Mouse (Mus musculus) liver, adult 2 months (tissue): ENCODE results near the gene Vmn1r116. TPM values are rescaled to one million over a fixed set of nuclear protein-coding genes. Genes with fewer than 3 reads are reported as not detected.
"Not testable (repeated sequence)": the region's sequence is repeated elsewhere in the genome, so short reads cannot be mapped to it uniquely, and the experiment has no call there.

Source experiments
- DNase-seq: peaks from one replicate; pipeline ENCODE4 v3.0.0-alpha.2; 2011; ENCODE audit warnings: low read depth, low spot score; ENCODE audit errors: extremely low read depth
- H3K27ac ChIP-seq: fragments of 200-500 bp; replicated peaks from 2 replicates; pipeline ENCODE4 v1.5.1; 2012; ENCODE audit warnings: low read depth, mild to moderate bottlenecking, control low read depth, inconsistent platforms, low read length; ENCODE audit not compliant: insufficient read depth
- H3K27me3 ChIP-seq: fragments of 200-500 bp; 2 replicates; pipeline ENCODE4 v1.6.1; 2012; ENCODE audit warnings: mild to moderate bottlenecking, moderate library complexity, low read length, inconsistent platforms; ENCODE audit not compliant: control insufficient read depth, insufficient read depth
- H3K36me3 ChIP-seq: fragments of 200-500 bp; 2 replicates; pipeline ENCODE4 v1.6.1; 2012; ENCODE audit warnings: low read length, inconsistent platforms; ENCODE audit not compliant: control insufficient read depth, insufficient read depth
- H3K4me1 ChIP-seq: fragments of 200-500 bp; 2 replicates; pipeline ENCODE4 v1.6.1; 2011; ENCODE audit warnings: low read length; ENCODE audit not compliant: control insufficient read depth, insufficient read depth
- H3K4me3 ChIP-seq: fragments of 200-500 bp; 2 replicates; pipeline ENCODE4 v1.5.1; 2011; ENCODE audit warnings: low read depth, mild to moderate bottlenecking, control low read depth, low read length, moderate library complexity; ENCODE audit not compliant: insufficient read depth
- H3K79me2 ChIP-seq: fragments of 200-500 bp; 2 replicates; pipeline ENCODE4 v1.6.1; 2012; ENCODE audit warnings: inconsistent platforms, mild to moderate bottlenecking, low read length, moderate library complexity; ENCODE audit not compliant: control insufficient read depth, insufficient read depth
- H3K9ac ChIP-seq: fragments of 200-500 bp; 2 replicates; pipeline ENCODE4 v1.6.1; 2012; ENCODE audit warnings: low read depth, mild to moderate bottlenecking, control low read depth, inconsistent platforms, low read length
- WGBS: fragments of 180-500 bp; shearing (Covaris S2); methylation state at CpG from one replicate; pipeline ENCODE4 v1.1.7; 2018; 5-methylcytosine and 5-hydroxymethylcytosine counted together
- polyA plus RNA-seq: library from polyadenylated mRNA; depleted of rRNA; stranded (reverse); fragments of >200 nt; gene quantifications from 2 replicates; pipeline ENCODE4 v1.2.3, GENCODE M21; 2012; rRNA removed
- total RNA-seq: library from RNA; depleted of rRNA; stranded (reverse); fragments of >200 nt; gene quantifications from 2 replicates; pipeline ENCODE4 v1.2.3, GENCODE M21; 2014; rRNA removed

Vmn1r116 gene
- total RNA-seq (not detected in 2 replicates), polyA plus RNA-seq (not detected in 2 replicates)

DNA sequence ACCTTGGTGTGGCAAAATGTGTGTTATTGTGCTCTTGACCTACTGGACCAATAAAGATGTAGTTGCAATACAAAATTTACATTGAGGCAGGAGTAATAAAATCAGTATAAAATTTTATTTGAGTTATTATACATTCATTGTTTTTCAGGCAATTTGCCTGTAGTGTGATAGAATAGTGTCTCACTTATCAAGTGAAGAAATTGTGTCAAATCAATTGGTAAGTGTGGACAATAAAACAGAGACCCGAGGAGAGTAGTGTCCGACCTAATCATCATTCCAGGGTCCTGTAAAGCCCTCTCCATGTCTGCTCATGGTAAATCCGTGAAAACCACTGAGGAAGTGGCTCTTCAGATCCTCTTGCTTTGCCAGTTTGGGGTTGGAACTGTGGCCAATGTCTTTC, at the start of gene Vmn1r116:
Gene Vmn1r116, plus strand, starts transcription at position 301 of the 400 bp plus-strand sequence.
- not testable (repeated sequence) for H3K4me3 ChIP-seq, H3K9ac ChIP-seq, H3K27me3 ChIP-seq, DNase-seq, H3K79me2 ChIP-seq, H3K36me3 ChIP-seq, H3K27ac ChIP-seq, H3K4me1 ChIP-seq
- WGBS: 30% methylated on average over 3 of the region's 3 CpGs

DNA sequence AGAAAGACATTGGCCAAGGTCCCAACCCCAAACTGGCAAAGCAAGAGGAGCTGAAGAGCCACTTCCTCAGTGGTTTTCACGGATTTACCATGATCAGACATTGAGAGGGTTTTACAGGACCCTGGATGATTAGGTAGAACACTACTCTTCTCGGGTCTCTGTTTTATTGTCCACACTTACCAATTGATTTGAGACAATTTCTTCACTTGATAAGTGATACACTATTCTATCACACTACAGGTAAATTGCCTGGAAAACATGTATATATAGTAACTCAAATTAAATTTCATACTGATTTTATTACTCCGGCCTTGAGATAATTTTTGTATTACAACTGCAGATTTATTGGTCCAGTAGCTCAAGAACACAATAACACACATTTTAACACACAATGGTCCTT, 27.2 kb upstream of the Vmn1r116 start, which contains the start of gene Vmn1r115:
Gene Vmn1r115, minus strand, starts transcription at position 101 of the 400 bp plus-strand sequence.
- H3K27ac ChIP-seq, H3K4me3 ChIP-seq, H3K36me3 ChIP-seq, H3K27me3 ChIP-seq, DNase-seq, H3K79me2 ChIP-seq, H3K9ac ChIP-seq, H3K4me1 ChIP-seq: not testable (repeated sequence)
- WGBS: 86% methylated on average over 1 of the region's 3 CpGs

DNA sequence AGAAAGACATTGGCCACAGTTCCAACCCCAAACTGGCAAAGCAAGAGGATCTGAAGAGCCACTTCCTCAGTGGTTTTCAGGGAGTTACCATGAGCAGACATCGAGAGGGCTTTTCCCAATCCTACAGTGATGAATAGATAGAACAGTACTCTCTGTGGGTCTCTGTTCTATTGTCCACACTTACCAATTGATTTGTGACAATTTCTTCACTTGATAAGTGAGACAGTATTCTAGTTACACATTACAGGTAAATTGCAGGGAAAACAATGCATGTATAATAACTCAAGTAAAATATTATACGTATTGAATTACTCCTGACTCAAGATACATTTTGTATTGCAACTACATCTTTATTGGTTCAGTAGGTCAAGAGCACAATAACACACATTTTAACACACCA, 12.0 kb downstream of the Vmn1r116 start, which contains the start of gene Vmn1r117:
Gene Vmn1r117, minus strand, starts transcription at position 101 of the 400 bp plus-strand sequence.
- DNase-seq, H3K4me3 ChIP-seq, H3K27ac ChIP-seq, H3K36me3 ChIP-seq, H3K4me1 ChIP-seq, H3K79me2 ChIP-seq, H3K9ac ChIP-seq, H3K27me3 ChIP-seq: not testable (repeated sequence)
- WGBS: no CpG with 5 or more reads among the region's 2 CpGs

DNA sequence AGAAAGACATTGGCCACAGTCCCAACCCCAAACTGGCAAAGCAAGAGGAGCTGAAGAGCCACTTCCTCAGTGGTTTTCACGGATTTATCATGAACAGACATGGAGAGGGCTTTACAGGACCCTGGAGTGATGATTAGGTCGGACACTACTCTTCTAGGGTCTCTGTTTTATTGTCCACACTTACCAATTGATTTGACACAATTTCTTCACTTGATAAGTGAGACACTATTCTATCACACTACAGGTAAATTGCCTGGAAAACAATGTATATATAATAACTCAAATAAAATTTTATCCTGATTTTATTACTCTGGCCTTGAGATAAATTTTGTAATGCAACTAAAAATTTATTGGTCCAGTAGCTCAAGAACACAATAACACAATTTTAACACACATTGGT, 40.2 kb downstream of the Vmn1r116 start, which contains the start of gene Vmn1r118:
Gene Vmn1r118, minus strand, starts transcription at position 101 of the 400 bp plus-strand sequence.
- no CpG with 5 or more reads among the region's 2 CpGs for WGBS
- H3K27me3 ChIP-seq, H3K4me1 ChIP-seq: not testable (repeated sequence)

More for the DNA sequence above, 40.2 kb downstream of the Vmn1r116 start, which contains the start of gene Vmn1r118:
- not testable (repeated sequence) for H3K4me3 ChIP-seq, H3K36me3 ChIP-seq, DNase-seq, H3K79me2 ChIP-seq, H3K9ac ChIP-seq, H3K27ac ChIP-seq

Other genes with a start within 250 kb of the Vmn1r116 start
- not detected in 2 replicates for gene Vmn1r107, start 203.3 kb upstream of the Vmn1r116 start, total RNA-seq
- gene Vmn1r107, start 203.3 kb upstream of the Vmn1r116 start, polyA plus RNA-seq: not detected in 2 replicates
- not detected in 2 replicates for gene Vmn1r111, start 169.0 kb upstream of the Vmn1r116 start, total RNA-seq
- not detected in 2 replicates for gene Vmn1r111, start 169.0 kb upstream of the Vmn1r116 start, polyA plus RNA-seq
- gene Gm10668, start 141.6 kb upstream of the Vmn1r116 start, total RNA-seq: not detected in 2 replicates
- not detected in 2 replicates for gene Gm10668, start 141.6 kb upstream of the Vmn1r116 start, polyA plus RNA-seq
- gene Vmn1r112, start 101.1 kb upstream of the Vmn1r116 start, total RNA-seq: not detected in 2 replicates
- not detected in 2 replicates for gene Vmn1r112, start 101.1 kb upstream of the Vmn1r116 start, polyA plus RNA-seq
- gene Vmn1r113, start 85.0 kb upstream of the Vmn1r116 start, total RNA-seq: not detected in 2 replicates
- not detected in 2 replicates for gene Vmn1r113, start 85.0 kb upstream of the Vmn1r116 start, polyA plus RNA-seq
- gene Vmn1r114, start 60.1 kb upstream of the Vmn1r116 start, total RNA-seq: not detected in 2 replicates
- gene Vmn1r114, start 60.1 kb upstream of the Vmn1r116 start, polyA plus RNA-seq: not detected in 2 replicates
- gene Vmn1r115, start 27.3 kb upstream of the Vmn1r116 start, total RNA-seq: not detected in 2 replicates
- not detected in 2 replicates for gene Vmn1r115, start 27.3 kb upstream of the Vmn1r116 start, polyA plus RNA-seq
- not detected in 2 replicates for gene Vmn1r117, start 11.9 kb downstream of the Vmn1r116 start, total RNA-seq
- gene Vmn1r117, start 11.9 kb downstream of the Vmn1r116 start, polyA plus RNA-seq: not detected in 2 replicates
- gene Vmn1r118, start 40.1 kb downstream of the Vmn1r116 start, total RNA-seq: not detected in 2 replicates
- gene Vmn1r118, start 40.1 kb downstream of the Vmn1r116 start, polyA plus RNA-seq: not detected in 2 replicates
- gene Vmn1r119, start 140.2 kb downstream of the Vmn1r116 start, total RNA-seq: not detected in 2 replicates
- not detected in 2 replicates for gene Vmn1r119, start 140.2 kb downstream of the Vmn1r116 start, polyA plus RNA-seq
- gene Vmn1r120, start 181.5 kb downstream of the Vmn1r116 start, total RNA-seq: not detected in 2 replicates
- not detected in 2 replicates for gene Vmn1r120, start 181.5 kb downstream of the Vmn1r116 start, polyA plus RNA-seq
- gene Vmn1r121, start 226.3 kb downstream of the Vmn1r116 start, total RNA-seq: not detected in 2 replicates
- gene Vmn1r121, start 226.3 kb downstream of the Vmn1r116 start, polyA plus RNA-seq: not detected in 2 replicates